Mouse (Mus musculus) stomach, adult 2 months (tissue): ENCODE data around the gene Zfp664. TPM values are rescaled to one million over a fixed set of nuclear protein-coding genes. Genes with fewer than 3 reads are reported as not detected.

Experiments used
- polyA plus RNA-seq: library from polyadenylated mRNA; depleted of rRNA; stranded (reverse); fragments of >200 nt; gene quantifications from 2 replicates; pipeline ENCODE4 v1.2.3, GENCODE M21; 2012; rRNA removed

Zfp664 gene
- 6.7 and 8.9 TPM in 2 replicates for polyA plus RNA-seq

GRCm38 (mm10) chr5:124862013-124862866 is at the start of gene Zfp664, which contains the start of gene Ccdc92:
Gene Zfp664 (plus strand): TSS chr5:124862691.
Gene Ccdc92 (minus strand): TSS chr5:124862424.

Other genes starting within 250 kb of the Zfp664 start
- 23.6 and 24.4 TPM in 2 replicates for gene Atp6v0a2, start 234.1 kb upstream of the Zfp664 start, polyA plus RNA-seq
- gene Dnah10, start 137.6 kb upstream of the Zfp664 start, polyA plus RNA-seq: 0.05 and 0.08 TPM in 2 replicates
- 4.9 and 6.0 TPM in 2 replicates for gene Ccdc92, start 267 bp upstream of the Zfp664 start, polyA plus RNA-seq
- 29.8 and 59.3 TPM in 2 replicates for gene Rflna, start 140.5 kb downstream of the Zfp664 start, polyA plus RNA-seq